Mouse (Mus musculus): ENCODE results near the gene Kif2c.

DNA sequence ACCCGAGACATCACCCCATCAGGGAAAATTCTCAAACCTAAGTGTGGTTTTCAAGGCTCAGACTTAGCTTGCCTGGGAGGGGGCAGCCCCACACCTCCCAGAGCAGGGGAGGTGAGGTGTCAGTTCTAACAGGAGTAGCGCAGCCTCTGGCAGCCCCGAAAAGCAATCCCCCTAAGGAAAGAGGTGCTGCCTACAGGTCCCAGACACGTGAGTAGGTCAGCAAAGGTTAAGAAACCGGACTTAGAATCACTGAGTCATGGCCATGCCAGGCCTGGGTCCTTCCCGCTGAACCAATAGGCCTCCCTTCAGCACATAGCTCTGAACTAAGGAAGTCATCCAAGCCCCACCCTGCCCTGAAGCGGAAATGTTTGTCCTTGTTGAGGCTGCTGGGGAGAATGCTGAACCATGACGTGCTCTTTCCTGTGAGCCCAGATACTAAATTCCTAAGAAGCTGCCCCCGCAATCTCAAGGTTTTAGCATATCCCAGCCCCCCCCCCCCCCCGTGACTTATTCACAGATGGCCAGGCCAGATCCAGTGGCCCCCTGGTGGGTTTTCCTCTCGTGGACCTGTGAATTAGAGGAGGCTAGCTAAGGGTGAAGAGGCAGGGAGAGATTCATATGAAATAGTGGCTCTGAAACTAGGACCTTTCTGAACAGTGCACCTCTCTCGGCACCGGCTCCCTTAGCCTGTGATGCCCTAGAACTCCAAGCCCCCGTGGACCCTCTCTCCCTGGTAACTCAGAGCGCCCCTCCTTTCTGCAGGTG, 56.3 kb downstream of the Kif2c start:
- TF ChIP-seq ETS1 (IDR thresholded peaks at IDR 0.05; ENCODE audit: low read depth, low read length) (peak; percentile 51; the same call in 1 of the 2 replicates), CHD1 (IDR thresholded peaks at IDR 0.05; ENCODE audit: low read depth, low read length) (no peak), GATA1 (IDR thresholded peaks at IDR 0.05; ENCODE audit: low read depth, low read length) (no peak), USF1 (IDR thresholded peaks at IDR 0.05; ENCODE audit: low read depth, low read length) (no peak), POLR2AphosphoS5 (IDR thresholded peaks at IDR 0.05; ENCODE audit: borderline replicate concordance, low read depth, low read length) (no peak), JUND (IDR thresholded peaks at IDR 0.05; ENCODE audit: low read depth, low read length) (no peak), POLR2A (IDR thresholded peaks at IDR 0.05; ENCODE audit: control insufficient read depth in 1 of 2, insufficient read depth in 1 of 2, low read depth in 1 of 2, low read length in 2 of 2, poor library complexity in 1 of 2) (peak; percentile 43 to 79), MYC (IDR thresholded peaks at IDR 0.05; ENCODE audit: low read depth, low read length) (no peak), GABPA (IDR thresholded peaks at IDR 0.05; ENCODE audit: low read depth, low read length) (no peak), NELFE (IDR thresholded peaks at IDR 0.05; ENCODE audit: low read depth, low read length) (peak; percentile 43; the same call in 1 of the 2 replicates), CTCF (IDR thresholded peaks at IDR 0.05 in 2 of 3, conservative IDR thresholded peaks at IDR 0.05 in 1 of 3; ENCODE audit: control insufficient read depth in 1 of 3, insufficient read depth in 1 of 3, low read depth in 2 of 3, low read length in 3 of 3, poor library complexity in 1 of 3, severe bottlenecking in 1 of 3) (no peak), ZC3H11A (IDR thresholded peaks at IDR 0.05; ENCODE audit: low read depth, low read length) (no peak)
